Mouse (Mus musculus): ENCODE measurements around the gene Ppox. TPM values are rescaled to one million over a fixed set of nuclear protein-coding genes. Genes with fewer than 3 reads are reported as not detected.
"Not testable (repeated sequence)": the region's sequence is repeated elsewhere in the genome, so short reads cannot be mapped to it uniquely, and the experiment has no call there.

Ppox gene
- 10 to 100 TPM; 11.9 to 16.6 (median 12.7) TPM for total RNA-seq (2022)

- DNase-seq (ENCODE audit: low spot score) = peak; percentile 98
Measured at GRCm38 (mm10) chr1:171280916-171281527, at the start of gene Ppox. TSS of gene Ppox (minus strand) at chr1:171281186.

DNA sequence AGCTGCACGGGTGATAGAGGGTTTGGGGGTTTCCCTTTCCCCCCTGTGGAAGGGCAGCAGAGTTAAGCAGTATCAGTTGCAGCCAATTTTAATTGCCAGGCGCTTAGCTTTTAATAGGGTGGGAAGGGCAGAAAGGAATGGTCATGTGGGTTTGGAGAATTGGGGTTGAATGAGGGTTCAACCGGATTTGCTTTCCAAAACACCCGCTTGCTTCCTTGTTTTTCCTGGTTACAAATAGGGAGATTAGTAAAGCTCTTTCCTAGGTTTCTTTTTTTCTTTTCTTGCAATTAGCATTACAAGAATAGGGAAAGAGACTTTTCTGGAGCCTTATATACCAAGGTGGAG is 49.2 kb upstream of the Ppox start:
- DNase-seq (ENCODE audit: low spot score) = no peak

- DNase-seq (ENCODE audit: low spot score) = peak; percentile 24
Measured at GRCm38 (mm10) chr1:171329433-171330215, 48.6 kb upstream of the Ppox start.

GRCm38 (mm10) chr1:171328839-171329432 is 48.0 kb upstream of the Ppox start, which contains the start of gene Dedd:
TSS of gene Dedd (plus strand) at chr1:171329145.
- DNase-seq (ENCODE audit: low spot score) = peak; percentile 89

DNA sequence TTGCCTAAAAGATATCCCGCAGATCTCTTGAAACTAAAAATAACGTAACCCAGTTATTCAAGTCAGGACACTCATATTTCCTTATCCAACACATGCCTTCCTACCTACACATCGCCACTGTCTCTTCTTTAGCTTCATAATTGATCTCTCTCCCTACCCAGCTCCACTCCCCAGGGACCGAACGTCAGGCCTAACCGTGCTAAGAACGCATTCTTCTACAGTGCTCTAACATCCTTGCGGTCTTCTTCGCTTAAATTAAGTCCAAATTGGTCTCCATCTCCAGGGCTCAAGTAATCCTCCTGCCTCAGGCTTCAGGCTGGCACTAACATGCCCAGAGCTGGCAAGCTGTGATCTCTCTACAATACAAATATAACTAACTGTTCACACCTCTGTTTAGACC is 47.3 kb upstream of the Ppox start:
- no peak for DNase-seq (ENCODE audit: low spot score)

DNA sequence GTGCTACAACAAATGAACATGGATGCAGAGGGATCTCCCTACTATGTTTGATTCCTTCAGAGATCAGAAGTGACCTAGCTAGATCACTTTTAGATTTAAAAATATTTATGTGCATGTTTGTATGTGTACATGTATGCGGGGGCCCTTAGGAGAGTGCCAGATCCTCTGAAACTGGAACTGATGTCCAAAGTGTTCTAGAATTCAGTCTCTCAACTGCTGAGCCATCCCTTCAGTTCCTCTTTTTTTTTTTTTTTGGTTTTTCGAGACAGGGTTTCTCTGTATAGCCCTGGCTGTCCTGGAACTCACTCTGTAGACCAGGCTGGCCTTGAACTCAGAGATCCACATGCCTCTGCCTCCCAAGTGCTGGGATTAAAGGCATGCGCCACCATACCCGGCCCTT is 45.6 kb upstream of the Ppox start:
- not testable (repeated sequence) for DNase-seq (ENCODE audit: low spot score)

DNA sequence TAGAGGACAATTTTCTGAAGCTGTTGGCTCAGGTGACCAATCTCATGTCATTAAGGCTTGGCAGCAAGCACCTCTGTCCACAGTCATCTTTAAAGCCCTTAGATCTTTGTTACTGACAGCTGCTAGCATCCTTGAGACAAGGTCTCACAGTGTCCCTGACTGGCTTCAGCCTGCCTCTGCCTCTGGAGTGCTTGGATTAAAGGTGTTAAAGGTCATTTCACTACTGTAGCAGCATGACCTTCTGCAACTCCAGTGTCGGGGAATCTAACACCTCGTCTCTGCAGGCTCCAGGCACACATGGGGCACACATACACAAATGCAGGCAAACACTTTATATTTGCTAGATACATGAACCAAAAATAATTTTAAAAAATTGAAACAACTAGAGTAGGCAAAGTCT is 44.6 kb upstream of the Ppox start:
- DNase-seq (ENCODE audit: low spot score) = no peak

GRCm38 (mm10) chr1:171322012-171322411 is 41.0 kb upstream of the Ppox start:
- no peak for DNase-seq (ENCODE audit: low spot score)

DNA sequence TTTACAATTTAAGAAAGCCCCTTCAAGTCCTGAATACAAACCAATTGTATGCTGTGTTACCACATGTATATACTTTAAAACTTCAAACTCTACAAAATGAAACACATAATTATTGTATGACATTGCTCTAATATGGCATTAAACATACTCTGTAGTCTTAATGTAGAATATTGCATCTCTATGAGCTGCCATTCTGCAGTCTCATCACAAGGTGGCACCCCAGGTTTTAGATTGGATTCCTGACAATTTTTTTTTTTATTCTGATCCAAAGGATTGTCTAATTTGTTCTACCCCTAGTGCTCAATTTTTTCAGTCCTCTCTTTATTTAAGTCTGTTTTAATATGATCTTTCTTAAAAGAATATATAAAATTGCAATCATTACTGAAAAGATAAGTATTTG is 40.4 kb upstream of the Ppox start:
- DNase-seq (ENCODE audit: low spot score) = no peak

DNA sequence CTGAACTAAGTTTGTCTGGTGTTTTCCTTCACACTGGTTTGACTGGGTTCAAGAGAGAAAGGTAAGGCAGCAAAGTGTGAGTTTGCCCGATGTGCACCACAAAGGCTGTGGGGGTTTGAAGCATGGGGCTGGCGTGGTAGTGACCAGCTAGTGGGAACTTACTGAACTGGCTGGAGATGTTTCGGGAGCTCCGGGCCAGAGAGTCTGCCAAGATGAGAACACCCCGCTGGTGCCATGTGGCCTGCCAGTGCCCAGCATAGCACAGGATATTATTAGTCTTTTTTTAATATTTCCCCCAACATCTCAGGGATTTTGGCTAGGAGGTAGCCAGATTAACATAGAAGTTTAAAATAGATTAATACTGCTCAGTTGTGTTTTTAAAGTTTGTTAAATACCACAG is 39.2 kb upstream of the Ppox start:
- DNase-seq (ENCODE audit: low spot score) = no peak

- no peak for DNase-seq (ENCODE audit: low spot score)
Measured at GRCm38 (mm10) chr1:171319748-171320147, 38.8 kb upstream of the Ppox start.

DNA sequence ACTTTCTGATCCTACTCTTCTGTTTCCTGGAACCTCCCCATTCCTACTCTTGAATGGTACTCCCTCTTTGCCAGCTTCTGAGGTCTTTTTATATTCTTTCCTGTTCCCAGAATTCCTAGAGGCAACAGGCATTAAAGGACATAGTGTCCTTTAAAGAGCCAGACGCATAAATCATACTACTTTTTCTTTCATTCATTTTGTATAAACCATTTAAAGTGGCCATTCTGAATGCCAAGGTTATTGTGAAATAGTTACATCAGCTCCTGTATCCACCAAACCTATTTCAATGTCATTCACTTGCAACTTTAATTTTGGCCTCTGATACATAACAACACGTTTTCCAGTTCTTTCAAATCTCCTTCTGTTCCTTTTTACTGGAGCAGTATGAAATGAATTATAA is 28.3 kb upstream of the Ppox start:
- DNase-seq (ENCODE audit: low spot score) = no peak

GRCm38 (mm10) chr1:171306157-171306556 is 25.2 kb upstream of the Ppox start:
- not testable (repeated sequence) for DNase-seq (ENCODE audit: low spot score)

DNA sequence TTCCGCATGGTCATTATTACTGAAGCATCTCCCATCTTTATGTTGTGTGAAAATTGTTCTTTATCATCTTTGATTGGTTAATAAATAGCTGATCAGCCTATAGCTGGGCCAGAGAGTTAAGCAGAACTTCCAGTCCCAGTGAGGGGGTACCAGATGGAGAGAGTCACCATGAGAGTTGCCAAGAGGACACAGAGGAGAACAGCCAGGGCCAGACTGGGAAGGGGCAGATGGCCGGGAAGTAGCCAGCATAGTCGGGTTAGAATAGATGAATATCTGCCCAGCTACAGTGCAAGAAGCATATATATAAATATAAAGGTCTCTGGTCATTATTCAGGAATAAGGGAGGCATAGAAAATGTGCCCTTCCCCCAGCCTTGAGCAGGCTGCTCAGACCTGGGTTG is 17.2 kb upstream of the Ppox start:
- no peak for DNase-seq (ENCODE audit: low spot score)

- no peak for DNase-seq (ENCODE audit: low spot score)
Measured at GRCm38 (mm10) chr1:171295063-171295402, 14.0 kb upstream of the Ppox start.

- DNase-seq (ENCODE audit: low spot score) = peak; percentile 88
Measured at GRCm38 (mm10) chr1:171294298-171295062, 13.5 kb upstream of the Ppox start, which contains the start of gene Ufc1. TSS of gene Ufc1 (minus strand) at chr1:171295024.

DNA sequence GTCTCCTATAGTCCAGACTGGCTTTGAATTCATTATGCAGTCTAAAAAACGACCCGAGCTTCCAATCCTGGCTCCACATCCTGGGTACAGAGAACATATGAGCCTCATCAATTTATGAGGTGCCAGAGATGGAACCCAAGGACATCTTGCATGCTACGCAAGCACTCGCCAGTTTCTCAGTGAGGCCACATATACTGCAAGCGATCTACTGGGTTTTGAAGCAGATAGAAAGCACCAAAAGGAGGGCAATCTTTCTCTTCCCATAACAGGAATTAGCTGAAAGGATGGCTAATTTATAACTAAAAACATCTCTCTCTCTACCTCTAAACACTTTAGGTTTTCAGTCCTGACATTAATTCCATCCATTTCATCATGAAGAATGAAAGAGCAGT is 12.9 kb upstream of the Ppox start:
- no peak for DNase-seq (ENCODE audit: low spot score)

DNA sequence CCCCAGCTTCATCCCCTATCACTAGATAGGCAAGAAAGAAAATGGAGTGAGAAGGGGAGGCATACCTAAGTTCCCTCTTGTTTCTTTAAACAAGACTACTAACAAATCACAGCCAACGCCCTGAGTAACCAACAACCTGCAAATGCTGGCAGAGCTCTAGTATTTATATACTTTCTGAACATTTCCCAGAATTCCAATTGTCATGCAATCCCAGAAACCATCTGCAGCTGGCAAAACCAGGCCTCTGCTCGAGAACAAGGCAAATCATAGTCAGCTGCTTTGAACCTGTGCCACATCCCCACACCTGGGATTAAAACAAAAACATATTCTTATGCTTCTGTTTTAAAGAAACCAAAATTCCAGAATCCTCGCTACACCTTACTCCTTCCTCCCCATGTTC is 12.4 kb upstream of the Ppox start:
- no peak for DNase-seq (ENCODE audit: low spot score)

DNA sequence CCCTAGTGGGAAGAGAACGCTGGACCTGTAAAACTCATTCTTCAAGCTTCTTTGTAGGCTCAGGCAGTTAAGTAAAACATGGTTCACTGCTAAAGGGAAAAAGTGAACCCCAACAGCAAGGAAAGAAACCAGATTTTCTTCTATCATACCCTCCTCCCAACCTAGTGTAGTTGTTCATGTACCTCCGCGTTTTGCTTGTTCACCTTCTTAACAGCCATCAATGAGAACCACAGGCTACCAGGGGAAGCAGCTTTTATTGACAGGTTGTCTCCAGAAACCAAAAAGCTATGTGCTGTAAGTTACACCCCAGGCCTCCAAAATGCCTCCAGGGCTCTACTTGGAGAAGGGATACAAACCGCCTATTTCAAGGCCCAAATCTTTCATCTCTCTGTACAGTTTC is 7.3 kb upstream of the Ppox start:
- no peak for DNase-seq (ENCODE audit: low spot score)

- DNase-seq (ENCODE audit: low spot score) = peak; percentile 93
Measured at GRCm38 (mm10) chr1:171287136-171288081, 6.4 kb upstream of the Ppox start, which contains the start of gene Usp21. TSS of gene Usp21 (minus strand) at chr1:171287991.

- no peak for DNase-seq (ENCODE audit: low spot score)
Measured at GRCm38 (mm10) chr1:171286517-171286916, 5.5 kb upstream of the Ppox start.

All from heart, adult 8-10 months (tissue).